ENCODE assay signal across 28 mouse cellular contexts in genomic region chr6:119595440-119595839, GRCm38 (mm10). TPM values are rescaled to one million over a fixed set of nuclear protein-coding genes. Genes with fewer than 3 reads are reported as not detected.
DNase-seq lines count a peak whose midpoint lies in the region; ATAC-seq lines count a peak whose summit lies in the region.
"Had no signal": no experiment of that assay in that cellular context is flagged by ENCODE, and none has a peak within 500 bp of the region (broad histone marks: within the 10 kb centered on the region; RNA-seq: fewer than 3 reads in every experiment).

No protein-coding gene starts in this region.

- no peak overlapping the region for H3K4me3 ChIP-seq in forebrain, embryonic 13.5 days
- H3K4me3 ChIP-seq: embryonic facial prominence, embryonic 12.5 days; forebrain, embryonic 15.5 days; heart, embryonic 15.5 days; hindbrain, embryonic 12.5 days; layer of hippocampus, adult 2 months; limb, embryonic 10.5 days; liver, embryonic 15.5 days; lung, embryonic 15.5 days; myocyte had no signal

- H3K9me3 ChIP-seq in forebrain, embryonic 13.5 days (replicated peaks): no peaks in the 10 kb centered on the region
- H3K9me3 ChIP-seq: embryonic facial prominence, embryonic 12.5 days; forebrain, embryonic 15.5 days; G1E; heart, embryonic 15.5 days; hindbrain, embryonic 12.5 days; limb, embryonic 10.5 days; liver, embryonic 15.5 days; lung, embryonic 15.5 days had no signal

- H3K27ac ChIP-seq in forebrain, embryonic 13.5 days: no peak overlapping the region
- H3K27ac ChIP-seq: embryonic facial prominence, embryonic 12.5 days; forebrain, embryonic 15.5 days; heart, embryonic 15.5 days; hindbrain, embryonic 12.5 days; layer of hippocampus, adult 2 months; limb, embryonic 10.5 days; liver, embryonic 15.5 days; lung, embryonic 15.5 days; macrophage had no signal

- H3K36me3 ChIP-seq in forebrain, embryonic 13.5 days (ENCODE audit: poor library complexity, severe bottlenecking): peaks cover 8% of the 10 kb centered on the region
- H3K36me3 ChIP-seq: forebrain, embryonic 15.5 days; heart, embryonic 15.5 days; liver, embryonic 15.5 days; lung, embryonic 15.5 days had no signal

- H3K4me1 ChIP-seq in forebrain, embryonic 13.5 days: no peaks in the 10 kb centered on the region
- H3K4me1 ChIP-seq: embryonic facial prominence, embryonic 12.5 days; forebrain, embryonic 15.5 days; heart, embryonic 15.5 days; limb, embryonic 10.5 days; liver, embryonic 15.5 days; lung, embryonic 15.5 days had no signal

- DNase-seq in gastrocnemius, adult 18-20 months (ENCODE audit: low spot score): peak; percentile 60
- no peak for DNase-seq in gastrocnemius, adult 8-10 months (ENCODE audit: low spot score in 2 of 2)
- peak; percentile 18 for DNase-seq in lung, postnatal 36 days
- DNase-seq in lung, postnatal 10 days: no peak
- peak; percentile 42 to 62 for DNase-seq in heart, postnatal 10 days
- DNase-seq in ovary, adult 18-20 months (ENCODE audit: low spot score): no peak
- DNase-seq: B cell, adult 2 months; cerebellum, adult 18-20 months; cerebellum, postnatal 14 days; kidney, postnatal 25 days; liver; right cerebral cortex, adult 18-20 months; right cerebral cortex, postnatal 4 days had no signal

- no peak for ATAC-seq in forebrain, embryonic 13.5 days
- ATAC-seq: forebrain, embryonic 15.5 days; intestine, postnatal 0 days; midbrain, embryonic 16.5 days had no signal

- intact Hi-C loops in heart, postnatal 10 days (cut with DNase I): no loop called here

- no peak overlapping the region for H3K9ac ChIP-seq in forebrain, embryonic 13.5 days
- H3K9ac ChIP-seq: embryonic facial prominence, embryonic 12.5 days; forebrain, embryonic 15.5 days; heart, embryonic 15.5 days; hindbrain, embryonic 12.5 days; liver, embryonic 15.5 days; lung, embryonic 15.5 days had no signal

- WGBS in forebrain, embryonic 13.5 days: 97% methylated on average over 4 of the region's 4 CpGs

- H3K27me3 ChIP-seq in forebrain, embryonic 13.5 days: no peaks in the 10 kb centered on the region
- H3K27me3 ChIP-seq: CH12.LX; embryonic facial prominence, embryonic 12.5 days; forebrain, embryonic 15.5 days; heart, embryonic 15.5 days; hindbrain, embryonic 12.5 days; liver, embryonic 15.5 days; lung, embryonic 15.5 days had no signal

- no peak overlapping the region for H3K4me2 ChIP-seq in forebrain, embryonic 13.5 days
- H3K4me2 ChIP-seq: embryonic facial prominence, embryonic 12.5 days; forebrain, embryonic 15.5 days; heart, embryonic 15.5 days; hindbrain, embryonic 12.5 days; liver, embryonic 15.5 days; lung, embryonic 15.5 days had no signal

RNA-seq across cellular contexts. Expression of gene Wnt5b, which starts 51.3 kb away (rescaled TPM):
- 1 to 10 TPM; 2.6 to 2.9 TPM for total RNA-seq in gastrocnemius, adult 18-20 months (2021)
- 1 to 10 TPM; 1.3 to 1.9 (median 1.7) TPM for total RNA-seq in gastrocnemius, adult 8-10 months (2022)
- 1 to 10 TPM; 5.3 to 7.2 TPM for total RNA-seq in heart, postnatal 10 days (2021)
- 4.5 and 5.2 TPM in 2 replicates for polyA plus RNA-seq in forebrain, embryonic 13.5 days (2015; fragmentation: Nextera tagmentation; extraction: Ambion mirVana)
- total RNA-seq: G1E had no signal
- polyA plus RNA-seq: macrophage had no signal

Comparison
In these comparisons a context has a peak if more than half of its experiments do, and no peak if none do; other contexts are left out.
1. DNase-seq: peak in gastrocnemius, adult 18-20 months (single experiment), lung, postnatal 36 days (single experiment) and heart, postnatal 10 days (2 of 2); none in gastrocnemius, adult 8-10 months (0 of 2), lung, postnatal 10 days (single experiment) and ovary, adult 18-20 months (single experiment).